Mouse (Mus musculus): Measurements from ENCODE around the gene Tgfb2.

The Tgfb2 gene

DNA sequence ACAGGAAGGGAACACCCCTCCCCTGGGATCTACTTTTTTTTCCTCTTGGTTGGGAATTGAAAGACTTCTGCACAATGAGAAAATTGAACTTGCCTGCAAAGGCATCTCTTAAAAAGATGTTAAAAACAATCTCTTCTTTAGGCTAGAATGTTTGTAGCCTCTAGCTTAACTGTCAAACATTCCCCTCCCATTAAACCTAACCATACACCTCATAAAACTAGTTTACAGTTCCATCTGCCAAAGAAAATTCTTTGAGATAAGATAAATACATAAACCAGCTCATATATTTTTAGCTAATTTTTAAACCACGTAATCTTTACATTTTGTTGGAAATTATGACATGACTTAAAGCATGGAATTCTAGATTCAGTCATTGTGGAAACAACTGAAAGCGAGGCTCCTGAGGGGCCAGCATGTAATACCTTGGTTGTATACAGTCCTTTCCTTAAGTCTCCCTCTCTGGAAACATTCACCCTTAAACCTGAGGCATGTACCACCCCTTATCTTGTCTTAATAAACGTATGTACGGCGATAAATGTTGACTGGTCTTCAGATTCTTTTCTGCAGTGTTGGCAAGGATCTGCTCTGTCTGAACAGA, 49.0 kb downstream of the Tgfb2 start:
- in situ Hi-C loops (cut with MboI; ENCODE audit: low sequenced_read_pairs) = no loop called here

DNA sequence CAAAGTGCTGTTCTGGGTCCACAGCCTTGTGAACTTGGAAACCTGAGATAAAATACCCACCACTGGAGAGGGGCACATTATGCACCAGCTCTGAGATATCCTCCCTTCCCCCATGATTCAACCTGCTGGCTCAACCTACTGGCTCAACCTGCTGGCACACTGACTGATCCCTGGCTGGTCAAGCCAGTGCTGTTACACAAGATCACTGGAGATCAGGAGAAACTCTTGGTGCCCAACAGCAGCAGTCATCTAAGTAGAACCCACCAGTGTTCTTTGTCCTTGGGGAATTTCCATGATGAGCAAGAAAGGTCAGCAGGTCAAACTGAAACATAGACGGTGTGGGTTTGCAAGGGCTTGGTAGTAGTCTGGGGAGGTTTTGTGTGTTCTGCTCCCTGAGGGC, 49.6 kb downstream of the Tgfb2 start:
- in situ Hi-C loops (cut with MboI; ENCODE audit: low sequenced_read_pairs) = no loop called here

DNA sequence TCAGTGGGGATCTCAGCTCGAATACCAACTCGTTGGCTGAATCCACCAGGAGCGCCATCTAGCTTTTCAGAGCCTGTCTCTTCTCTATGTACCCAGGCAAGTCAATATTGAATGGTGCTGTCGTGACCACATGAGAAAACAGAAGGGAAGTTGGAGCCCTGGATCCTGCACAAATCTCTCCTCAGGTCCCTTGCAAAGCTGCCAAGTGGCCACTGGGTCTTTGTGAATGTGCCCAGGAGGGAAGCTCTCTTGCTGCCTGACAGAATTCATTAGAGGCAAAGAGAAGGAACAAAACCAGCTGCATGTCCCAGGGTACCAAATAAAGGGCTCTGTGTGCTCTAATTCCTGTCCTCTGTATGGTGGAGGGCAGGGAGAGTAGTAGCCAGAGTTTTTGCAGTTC, 50.7 kb downstream of the Tgfb2 start:
- in situ Hi-C loops (cut with MboI; ENCODE audit: low sequenced_read_pairs) = no loop called here

DNA sequence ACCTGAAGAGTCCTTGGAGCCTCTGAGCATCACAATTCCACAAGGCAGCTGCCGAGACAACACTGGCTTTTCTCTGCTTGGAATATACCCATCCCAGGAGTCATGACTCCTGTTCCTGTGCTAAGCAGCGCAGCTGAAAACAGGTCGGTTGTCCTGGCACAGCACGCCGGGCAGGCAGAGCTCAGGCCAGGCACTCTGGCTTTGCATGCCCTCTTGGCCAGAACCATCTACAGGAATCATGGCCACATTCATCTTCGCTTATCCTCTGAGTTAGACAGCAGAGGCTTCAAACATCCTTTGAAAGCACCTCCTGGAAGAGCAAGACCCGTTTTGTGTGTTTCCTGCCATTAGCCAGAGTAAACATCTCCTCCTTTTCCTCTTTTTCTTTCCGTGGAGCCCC, 53.6 kb downstream of the Tgfb2 start:
- in situ Hi-C loops (cut with MboI; ENCODE audit: low sequenced_read_pairs) = no loop called here

DNA sequence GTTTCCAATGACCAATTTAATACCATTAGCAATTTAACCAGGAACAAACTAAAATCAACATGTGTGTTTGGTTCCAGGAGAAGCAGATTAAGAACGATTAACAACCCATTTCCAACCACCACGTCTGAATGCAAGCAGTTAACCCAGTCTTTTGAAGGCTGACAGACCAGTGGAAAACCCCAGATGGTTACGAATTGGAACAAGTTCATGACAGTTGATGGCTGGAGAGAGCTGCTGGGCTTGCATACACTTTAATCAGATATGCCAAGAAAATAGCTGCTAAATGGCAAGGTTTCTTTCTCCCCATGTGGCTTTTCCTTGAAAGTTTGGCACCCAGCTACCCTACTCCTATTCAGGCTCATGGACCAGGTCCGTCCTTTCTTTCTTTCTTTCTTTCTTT, 55.8 kb downstream of the Tgfb2 start:
- in situ Hi-C loops (cut with MboI; ENCODE audit: low sequenced_read_pairs) = no loop called here

- in situ Hi-C loops (cut with MboI; ENCODE audit: low sequenced_read_pairs) = no loop called here
Measured at GRCm38 (mm10) chr1:186637304-186638213, 68.2 kb downstream of the Tgfb2 start.

DNA sequence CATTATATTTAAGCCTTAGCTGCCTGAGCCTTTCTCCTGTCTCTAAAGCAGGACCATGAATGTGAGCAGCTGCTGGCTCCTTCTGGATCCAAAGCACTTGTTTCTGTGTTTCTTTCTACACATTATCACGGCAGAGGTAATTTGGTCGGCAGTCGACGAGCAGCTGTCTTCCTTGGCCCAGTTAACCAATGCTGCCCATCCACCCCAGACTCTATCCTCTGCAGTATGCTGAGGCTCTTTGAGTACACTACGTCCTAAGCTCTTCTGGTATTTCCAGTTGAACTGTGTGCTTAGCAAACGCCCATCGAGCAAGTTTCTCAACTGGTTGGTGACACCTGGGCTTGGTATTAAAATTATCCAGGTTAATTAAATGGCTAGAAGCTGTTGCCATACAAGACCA, 70.7 kb downstream of the Tgfb2 start:
- in situ Hi-C loops (cut with MboI; ENCODE audit: low sequenced_read_pairs) = no loop called here

- in situ Hi-C loops (cut with MboI; ENCODE audit: low sequenced_read_pairs) = no loop called here
Measured at GRCm38 (mm10) chr1:186631457-186631856, 74.3 kb downstream of the Tgfb2 start.

- in situ Hi-C loops (cut with MboI; ENCODE audit: low sequenced_read_pairs) = no loop called here
Measured at GRCm38 (mm10) chr1:186630971-186631370, 74.8 kb downstream of the Tgfb2 start.

GRCm38 (mm10) chr1:186627451-186627995, 78.3 kb downstream of the Tgfb2 start:
- in situ Hi-C loops (cut with MboI; ENCODE audit: low sequenced_read_pairs) = no loop called here

DNA sequence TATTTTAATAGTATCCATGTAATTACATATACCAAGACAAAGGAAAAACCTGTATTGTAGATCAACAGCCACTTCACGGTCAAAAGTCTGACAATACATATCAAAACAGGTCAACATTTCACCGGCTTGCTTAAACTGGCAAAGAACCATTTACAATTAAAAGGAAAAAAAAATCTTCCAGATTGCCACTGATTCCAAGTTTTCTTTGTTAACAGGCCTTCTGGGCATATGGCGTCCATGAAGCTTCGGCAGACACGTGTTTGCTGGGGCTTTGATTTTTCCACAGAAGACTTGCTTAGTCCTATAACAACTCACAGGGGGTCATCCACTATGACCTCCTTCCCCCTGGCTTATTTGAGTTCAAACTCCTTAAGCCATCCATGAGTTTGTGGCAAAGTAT, 81.3 kb downstream of the Tgfb2 start:
- in situ Hi-C loops (cut with MboI; ENCODE audit: low sequenced_read_pairs) = no loop called here

- in situ Hi-C loops (cut with MboI; ENCODE audit: low sequenced_read_pairs) = no loop called here
Measured at GRCm38 (mm10) chr1:186621812-186622211, 84.0 kb downstream of the Tgfb2 start.

DNA sequence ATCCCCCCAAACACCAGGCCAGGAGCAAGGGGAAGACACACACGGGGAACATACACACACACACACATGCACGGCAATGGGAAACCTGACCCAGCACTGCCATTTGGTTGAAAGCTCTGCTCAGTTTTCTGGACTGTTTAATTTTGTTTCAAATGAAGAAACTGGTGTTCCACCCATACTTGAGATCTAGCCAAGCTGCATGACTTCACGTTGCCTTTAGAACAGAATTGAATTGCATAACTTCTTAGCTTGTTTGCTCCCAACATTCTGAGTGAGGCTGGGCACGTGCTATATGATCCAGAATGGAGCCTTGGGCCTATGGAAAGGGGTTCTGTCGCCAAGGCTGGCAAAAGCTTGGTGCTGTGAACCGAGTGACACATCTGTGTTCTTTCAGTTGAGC, 87.5 kb downstream of the Tgfb2 start:
- in situ Hi-C loops (cut with MboI; ENCODE audit: low sequenced_read_pairs) = no loop called here

DNA sequence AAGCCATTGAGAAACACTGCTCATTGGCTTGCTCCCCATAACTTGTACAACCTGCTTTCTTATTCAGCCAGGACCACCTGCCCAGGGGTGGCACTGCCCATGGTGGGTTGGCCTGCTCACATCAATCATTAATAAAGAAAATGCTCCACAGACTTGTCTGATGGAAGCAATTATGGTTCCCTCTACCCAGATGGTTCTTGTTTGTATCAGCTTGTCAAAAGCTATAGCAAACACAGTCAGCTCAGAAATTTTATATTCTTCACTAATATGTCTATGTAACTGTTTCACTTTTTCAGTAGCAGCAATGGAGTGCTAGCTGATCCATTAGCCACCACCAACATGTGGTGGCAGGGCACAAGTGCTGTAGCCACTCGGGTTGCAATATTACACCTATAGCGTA, 94.4 kb downstream of the Tgfb2 start:
- in situ Hi-C loops (cut with MboI; ENCODE audit: low sequenced_read_pairs) = no loop called here

DNA sequence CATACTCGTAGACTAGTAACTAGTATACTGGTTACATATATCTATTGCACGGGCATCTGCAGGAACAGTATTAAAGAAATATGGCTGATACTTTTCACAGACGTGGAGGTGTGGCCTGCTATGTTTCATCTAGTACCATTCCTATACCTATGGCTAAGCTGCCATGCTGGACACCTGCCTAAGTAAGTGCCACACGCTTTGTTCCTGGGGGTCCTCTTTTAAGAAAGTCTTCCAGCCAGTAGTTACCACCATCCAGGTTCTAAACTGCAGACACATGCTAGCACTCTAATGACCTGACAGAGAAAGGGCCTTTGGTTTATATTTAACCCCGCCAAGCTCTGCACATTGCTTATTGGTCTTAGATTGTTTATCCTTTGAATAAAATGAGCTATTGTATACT, 95.3 kb downstream of the Tgfb2 start:
- in situ Hi-C loops (cut with MboI; ENCODE audit: low sequenced_read_pairs) = no loop called here

DNA sequence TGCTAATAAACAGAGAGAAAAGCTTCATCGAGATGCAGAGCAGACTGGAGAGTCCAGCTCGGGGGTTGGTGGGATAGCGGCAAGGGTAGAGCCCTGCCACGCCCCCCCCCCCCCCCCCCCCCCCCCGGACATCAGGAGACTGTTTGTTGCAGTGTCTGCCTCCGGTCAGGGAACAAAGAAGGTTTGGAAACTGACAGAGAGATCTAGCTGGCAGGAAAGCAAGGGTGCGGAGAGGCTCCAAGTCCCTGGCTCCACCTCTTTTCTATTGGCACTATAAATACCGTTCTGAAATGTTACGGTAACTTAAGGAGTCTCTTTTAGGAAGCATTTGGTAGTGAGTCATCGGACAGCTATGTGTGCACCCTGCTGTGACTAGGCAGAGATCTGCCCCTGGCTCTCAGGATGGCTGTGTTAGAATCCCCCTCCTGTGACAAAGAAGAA, 96.0 kb downstream of the Tgfb2 start:
- in situ Hi-C loops (cut with MboI; ENCODE audit: low sequenced_read_pairs) = no loop called here

GRCm38 (mm10) chr1:186608116-186608515, 97.7 kb downstream of the Tgfb2 start:
- in situ Hi-C loops (cut with MboI; ENCODE audit: low sequenced_read_pairs) = no loop called here

DNA sequence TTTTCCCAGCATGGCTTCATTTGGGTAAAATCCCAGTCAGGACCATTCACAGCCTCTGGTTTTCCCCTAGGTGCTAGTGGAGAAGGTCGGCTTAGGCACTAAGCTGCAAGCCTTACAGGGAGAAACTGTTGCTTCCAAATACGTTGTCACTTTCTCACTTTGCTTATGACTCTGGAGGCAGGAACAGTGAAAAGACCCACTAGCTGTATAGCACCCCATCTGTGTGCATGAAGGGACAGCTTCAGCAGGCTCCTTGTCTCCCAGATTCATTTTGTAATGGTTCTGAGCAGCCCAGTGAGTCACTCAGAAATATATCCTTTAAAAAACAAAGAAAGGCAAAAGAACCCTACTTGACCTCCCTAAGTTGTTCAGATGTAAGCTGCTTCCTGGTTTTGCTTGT, 100.2 kb downstream of the Tgfb2 start:
- in situ Hi-C loops (cut with MboI; ENCODE audit: low sequenced_read_pairs) = no loop called here

- in situ Hi-C loops (cut with MboI; ENCODE audit: low sequenced_read_pairs) = no loop called here
Measured at GRCm38 (mm10) chr1:186604124-186604523, 101.7 kb downstream of the Tgfb2 start.

GRCm38 (mm10) chr1:186588226-186588625, 117.6 kb downstream of the Tgfb2 start:
- in situ Hi-C loops (cut with MboI; ENCODE audit: low sequenced_read_pairs) = no loop called here

DNA sequence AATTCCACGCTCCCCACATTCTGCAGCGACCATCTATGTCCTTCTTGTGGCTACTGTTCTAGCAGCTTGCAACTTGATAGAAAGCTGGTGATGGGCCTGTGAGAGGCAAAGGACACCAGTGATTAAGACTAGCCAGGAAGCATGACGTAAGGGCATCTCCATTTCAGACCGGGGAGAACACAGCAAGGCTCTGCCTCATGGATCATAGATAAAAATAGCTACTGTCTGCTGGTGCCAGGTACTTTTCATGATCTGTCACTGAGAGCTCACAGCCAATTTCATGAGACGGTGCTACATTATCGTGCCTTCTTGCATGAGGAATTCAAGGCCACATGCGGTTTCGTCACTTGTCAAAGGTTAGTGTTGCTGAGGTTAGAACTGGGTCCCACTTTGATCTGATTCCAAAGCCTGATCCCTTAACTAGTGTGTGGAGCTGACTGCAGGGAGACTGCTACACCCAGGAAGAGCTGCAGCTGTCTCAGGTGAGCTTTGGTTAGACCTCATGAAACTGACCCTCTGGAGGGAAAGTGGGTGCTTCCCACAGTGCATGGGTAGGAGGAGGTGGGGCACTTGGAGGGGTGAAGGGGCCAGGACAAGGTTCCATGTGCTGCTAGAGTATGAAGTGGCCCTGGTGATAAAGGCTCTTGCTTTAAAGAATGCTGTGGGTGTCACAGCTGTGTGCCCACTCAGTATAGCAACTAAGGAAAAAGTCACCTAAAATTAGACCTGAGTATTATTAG, 118.6 kb downstream of the Tgfb2 start:
- in situ Hi-C loops (cut with MboI; ENCODE audit: low sequenced_read_pairs) = no loop called here

Data from CH12F3 (cell line).